In the genomic region with DNA sequence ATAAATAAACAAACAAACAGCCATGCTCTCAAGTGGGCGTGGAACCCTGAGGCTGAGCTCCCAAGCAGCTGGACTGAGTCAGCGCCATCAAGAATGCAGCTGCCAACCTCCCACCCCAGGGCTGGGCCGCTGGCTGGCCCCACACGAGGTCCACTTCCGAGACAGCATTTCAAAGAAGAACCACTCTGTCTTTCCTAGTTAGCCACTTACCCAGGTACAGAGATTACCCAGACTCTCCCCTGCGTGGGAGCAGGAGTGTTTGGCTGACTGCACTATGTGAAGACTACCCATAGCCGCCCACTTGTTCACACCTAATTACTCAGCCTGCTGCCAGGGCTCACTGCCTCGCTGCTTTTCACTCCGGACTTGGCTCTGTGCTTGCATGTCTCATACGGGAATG, we compare ENCODE assay signal across 13 mouse cellular contexts. TPM values are rescaled to one million over a fixed set of nuclear protein-coding genes. Genes with fewer than 3 reads are reported as not detected.
DNase-seq lines count a peak whose midpoint lies in the region; ATAC-seq and TF ChIP-seq lines count a peak whose summit lies in the region.
"Had no signal": no experiment of that assay in that cellular context is flagged by ENCODE, and none has a peak within 500 bp of the region (broad histone marks: within the 10 kb centered on the region; RNA-seq: fewer than 3 reads in every experiment).

No protein-coding gene starts in this region.

- WGBS in heart, embryonic 10.5 days = 70% methylated on average over 10 of the region's 10 CpGs

- no peaks in the 10 kb centered on the region for H3K27me3 ChIP-seq in heart, embryonic 10.5 days (ENCODE audit: insufficient read depth, poor library complexity, severe bottlenecking)
- H3K27me3 ChIP-seq: embryonic facial prominence, embryonic 13.5 days had no signal

- H3K4me1 ChIP-seq in heart, embryonic 10.5 days = peaks cover 16% of the 10 kb centered on the region; the same call in 1 of the 2 replicates

- TF ChIP-seq CTCF in gastrocnemius, adult 2 months (IDR thresholded peaks at IDR 0.05) = no peak

- no peak for ATAC-seq in cerebellum, adult (ENCODE audit: insufficient number of reproducible peaks, low FRiP score, low TSS enrichment)
- ATAC-seq: intestine, postnatal 0 days had no signal

- no peaks in the 10 kb centered on the region for H3K36me3 ChIP-seq in heart, embryonic 10.5 days

- peak; percentile 42 for DNase-seq in cerebellum, adult 11 months
- peak; percentile 29 for DNase-seq in NIH3T3 (ENCODE audit: low read depth)
- DNase-seq in cerebellum, postnatal 36 days = peak; percentile 61 to 63
- peak; percentile 44 to 49 for DNase-seq in kidney, postnatal 36 days
- no peak for DNase-seq in gastrocnemius, adult 2 months
- DNase-seq in heart, postnatal 25 days (ENCODE audit: low spot score) = no peak
- DNase-seq in heart, embryonic 10.5 days (ENCODE audit: low spot score) = no peak
- DNase-seq: midbrain, embryonic 14.5 days; thymus, postnatal 25 days had no signal

- no peak overlapping the region for H3K27ac ChIP-seq in gastrocnemius, adult 2 months
- H3K27ac ChIP-seq in heart, embryonic 10.5 days = no peak overlapping the region
- H3K27ac ChIP-seq: embryonic facial prominence, embryonic 13.5 days; liver, embryonic 14.5 days had no signal

- H3K9me3 ChIP-seq in heart, embryonic 10.5 days = no peaks in the 10 kb centered on the region
- H3K9me3 ChIP-seq: embryonic facial prominence, embryonic 13.5 days had no signal

- H3K4me3 ChIP-seq in gastrocnemius, adult 2 months = no peak overlapping the region
- H3K4me3 ChIP-seq in heart, embryonic 10.5 days = no peak overlapping the region
- H3K4me3 ChIP-seq: embryonic facial prominence, embryonic 13.5 days had no signal

- intact Hi-C loops in gastrocnemius, adult 2 months (cut with DNase I) = no loop called here
- intact Hi-C loops in heart, postnatal 25 days (cut with DNase I) = no loop called here

RNA-seq across cellular contexts. Expression of a gene that starts 26.5 kb away (rescaled TPM):
- 1 to 10 TPM; 2.1 to 3.5 TPM for total RNA-seq in gastrocnemius, adult 2 months (2021)
- total RNA-seq in heart, postnatal 25 days (2021) = 1 to 10 TPM; 3.7 to 4.0 TPM
- 12.0 and 12.5 TPM in 2 replicates for polyA plus RNA-seq in heart, embryonic 10.5 days (2016; fragmentation: Nextera tagmentation; extraction: Ambion mirVana)

RNA-seq across cellular contexts. Expression of a gene that starts 59.2 kb away (rescaled TPM):
- total RNA-seq in gastrocnemius, adult 2 months (2021) = under 1 TPM; 0.22 to 0.94 TPM
- not detected for total RNA-seq in heart, postnatal 25 days (2021)
- 0.19 TPM in 1 of 2 replicates, not detected in the other for polyA plus RNA-seq in heart, embryonic 10.5 days (2016; fragmentation: Nextera tagmentation; extraction: Ambion mirVana)
- polyA plus RNA-seq: liver, embryonic 14.5 days had no signal

Comparison
In these comparisons a context has a peak if more than half of its experiments do, and no peak if none do; other contexts are left out.
1. DNase-seq: peak in cerebellum, adult 11 months (single experiment), NIH3T3 (single experiment), cerebellum, postnatal 36 days (2 of 2) and kidney, postnatal 36 days (2 of 2); none in gastrocnemius, adult 2 months (single experiment), heart, postnatal 25 days (single experiment) and heart, embryonic 10.5 days (single experiment).